Mouse (Mus musculus) midbrain, embryonic 16.5 days (tissue): ENCODE results near the gene Ppfia2. TPM values are rescaled to one million over a fixed set of nuclear protein-coding genes. Genes with fewer than 3 reads are reported as not detected.

Source experiments
- ATAC-seq: fragments of 200-750 bp; cut with Nextera tagmentation; 2 replicates; pipeline ENCODE4 v1.8.0; 2017; ENCODE audit warnings: moderate TSS enrichment
- H3K27ac ChIP-seq: fragments of 300-500 bp; sonication (generic); 2 replicates; pipeline ENCODE4 v1.5.1; 2014; ENCODE audit warnings: mild to moderate bottlenecking, low read length, mixed read lengths
- H3K27me3 ChIP-seq: fragments of 300-500 bp; sonication (generic); 2 replicates; pipeline ENCODE4 v1.6.1; 2014; ENCODE audit warnings: low read depth, low read length, mixed read lengths; ENCODE audit not compliant: control insufficient read depth, insufficient read depth
- H3K36me3 ChIP-seq: fragments of 300-500 bp; sonication (generic); 2 replicates; pipeline ENCODE4 v1.6.1; 2014; ENCODE audit warnings: mild to moderate bottlenecking, low read length, moderate library complexity, mixed read lengths; ENCODE audit not compliant: control insufficient read depth, insufficient read depth
- H3K4me1 ChIP-seq: fragments of 300-500 bp; sonication (generic); 2 replicates; pipeline ENCODE4 v1.6.1; 2014; ENCODE audit warnings: mild to moderate bottlenecking, low read length, mixed read lengths; ENCODE audit not compliant: control insufficient read depth, insufficient read depth
- H3K4me2 ChIP-seq: fragments of 300-500 bp; sonication (generic); 2 replicates; pipeline ENCODE4 v1.6.1; 2014; ENCODE audit warnings: mild to moderate bottlenecking, low read length, mixed read lengths
- H3K4me3 ChIP-seq: fragments of 300-500 bp; sonication (generic); 2 replicates; pipeline ENCODE4 v1.5.1; 2014; ENCODE audit warnings: low read depth, mild to moderate bottlenecking, low read length, moderate library complexity, mixed read lengths
- H3K9ac ChIP-seq: fragments of 300-500 bp; sonication (generic); 2 replicates; pipeline ENCODE4 v1.6.1; 2014; ENCODE audit warnings: low read depth, low read length, mixed read lengths
- H3K9me3 ChIP-seq: fragments of 300-500 bp; sonication (generic); replicated peaks from 2 replicates; pipeline ENCODE4 v1.6.1; 2014; ENCODE audit warnings: mild to moderate bottlenecking, low read length, mixed read lengths; ENCODE audit not compliant: control insufficient read depth, poor library complexity, severe bottlenecking
- WGBS: fragments of 180-500 bp; shearing (Covaris S2); extraction: QIAGEN DNeasy Blood & Tissue Kit; methylation state at CpG from one replicate; pipeline ENCODE4 v1.1.7; 2014; 5-methylcytosine and 5-hydroxymethylcytosine counted together
- polyA plus RNA-seq: library from polyadenylated mRNA; unstranded; fragments of >200 nt; fragmentation: Nextera tagmentation; extraction: Ambion mirVana; gene quantifications from 2 replicates; pipeline ENCODE4 v1.2.1, GENCODE M21; 2015

The Ppfia2 gene
- polyA plus RNA-seq, 1 experiment from 2014 or later = 39.0 TPM

GRCm38 (mm10) chr10:106736230-106737063 is 266.3 kb downstream of the Ppfia2 start:
- 72% methylated on average over 4 of the region's 4 CpGs for WGBS
- Histone ChIP-seq H3K36me3 (no peaks in the 10 kb centered on the region), H3K27ac (no peak overlapping the region), H3K4me3 (no peak overlapping the region), H3K9ac (no peak overlapping the region), H3K4me1 (no peaks in the 10 kb centered on the region), H3K27me3 (no peaks in the 10 kb centered on the region), H3K9me3 (no peaks in the 10 kb centered on the region), H3K4me2 (no peak overlapping the region)
- ATAC-seq = no peak

GRCm38 (mm10) chr10:106738190-106738589 is 268.1 kb downstream of the Ppfia2 start:
- no peak for ATAC-seq
- no peak overlapping the region for H3K9ac ChIP-seq
- H3K4me3 ChIP-seq = no peak overlapping the region
- 79% methylated on average over 3 of the region's 3 CpGs for WGBS
- H3K4me1 ChIP-seq = no peaks in the 10 kb centered on the region
- no peak overlapping the region for H3K27ac ChIP-seq
- no peak overlapping the region for H3K4me2 ChIP-seq
- no peaks in the 10 kb centered on the region for H3K36me3 ChIP-seq
- no peaks in the 10 kb centered on the region for H3K27me3 ChIP-seq
- H3K9me3 ChIP-seq = no peaks in the 10 kb centered on the region

- no peaks in the 10 kb centered on the region for H3K9me3 ChIP-seq
- H3K4me2 ChIP-seq = no peak overlapping the region
- no peaks in the 10 kb centered on the region for H3K36me3 ChIP-seq
- no peaks in the 10 kb centered on the region for H3K4me1 ChIP-seq
- H3K9ac ChIP-seq = no peak overlapping the region
- H3K27ac ChIP-seq = no peak overlapping the region
- no peaks in the 10 kb centered on the region for H3K27me3 ChIP-seq
- H3K4me3 ChIP-seq = no peak overlapping the region
- no peak for ATAC-seq
Measured at GRCm38 (mm10) chr10:106744966-106745365, 274.8 kb downstream of the Ppfia2 start.

GRCm38 (mm10) chr10:106761061-106761460 is 290.9 kb downstream of the Ppfia2 start:
- no peak for ATAC-seq
- no peaks in the 10 kb centered on the region for H3K27me3 ChIP-seq
- no peak overlapping the region for H3K4me3 ChIP-seq
- no peaks in the 10 kb centered on the region for H3K9me3 ChIP-seq
- H3K4me2 ChIP-seq = no peak overlapping the region
- no peak overlapping the region for H3K27ac ChIP-seq
- H3K9ac ChIP-seq = no peak overlapping the region
- H3K4me1 ChIP-seq = no peaks in the 10 kb centered on the region
- WGBS = 74% methylated on average over 6 of the region's 6 CpGs
- H3K36me3 ChIP-seq = no peaks in the 10 kb centered on the region

GRCm38 (mm10) chr10:106763785-106764184 is 293.6 kb downstream of the Ppfia2 start:
- Histone ChIP-seq H3K9ac (no peak overlapping the region), H3K27ac (no peak overlapping the region), H3K9me3 (no peaks in the 10 kb centered on the region), H3K4me2 (no peak overlapping the region), H3K4me1 (no peaks in the 10 kb centered on the region), H3K36me3 (no peaks in the 10 kb centered on the region), H3K4me3 (no peak overlapping the region), H3K27me3 (no peaks in the 10 kb centered on the region)
- WGBS = 82% methylated on average over 7 of the region's 7 CpGs
- no peak for ATAC-seq

- Histone ChIP-seq H3K4me3 (no peak overlapping the region), H3K9me3 (no peaks in the 10 kb centered on the region; the same call in 1 of the 2 replicates), H3K9ac (no peak overlapping the region), H3K36me3 (peaks cover 6% of the 10 kb centered on the region; the same call in 1 of the 2 replicates), H3K4me1 (no peaks in the 10 kb centered on the region), H3K27ac (no peak overlapping the region), H3K27me3 (no peaks in the 10 kb centered on the region), H3K4me2 (no peak overlapping the region)
- ATAC-seq = no peak
- 90% methylated on average over 1 of the region's 1 CpGs for WGBS
Measured at GRCm38 (mm10) chr10:106775571-106775970, 305.4 kb downstream of the Ppfia2 start.

GRCm38 (mm10) chr10:106815447-106815846 is 345.3 kb downstream of the Ppfia2 start:
- no peak overlapping the region for H3K4me3 ChIP-seq
- 26% methylated on average over 2 of the region's 2 CpGs for WGBS
- no peaks in the 10 kb centered on the region for H3K4me1 ChIP-seq
- no peaks in the 10 kb centered on the region for H3K27me3 ChIP-seq
- ATAC-seq = no peak
- no peak overlapping the region for H3K9ac ChIP-seq
- no peaks in the 10 kb centered on the region for H3K36me3 ChIP-seq
- no peak overlapping the region for H3K4me2 ChIP-seq
- no peaks in the 10 kb centered on the region for H3K9me3 ChIP-seq
- no peak overlapping the region for H3K27ac ChIP-seq

GRCm38 (mm10) chr10:106818381-106818780 is 348.2 kb downstream of the Ppfia2 start:
- ATAC-seq = no peak
- H3K4me2 ChIP-seq = no peak overlapping the region
- no peaks in the 10 kb centered on the region for H3K9me3 ChIP-seq
- no peaks in the 10 kb centered on the region for H3K4me1 ChIP-seq
- no peaks in the 10 kb centered on the region for H3K36me3 ChIP-seq
- no peak overlapping the region for H3K9ac ChIP-seq
- 89% methylated on average over 4 of the region's 4 CpGs for WGBS
- H3K4me3 ChIP-seq = no peak overlapping the region
- no peaks in the 10 kb centered on the region for H3K27me3 ChIP-seq
- no peak overlapping the region for H3K27ac ChIP-seq

- WGBS = 96% methylated on average over 1 of the region's 1 CpGs
- no peak overlapping the region for H3K9ac ChIP-seq
- H3K36me3 ChIP-seq = no peaks in the 10 kb centered on the region
- no peak for ATAC-seq
- H3K9me3 ChIP-seq = no peaks in the 10 kb centered on the region
- no peaks in the 10 kb centered on the region for H3K4me1 ChIP-seq
- no peak overlapping the region for H3K4me2 ChIP-seq
- no peaks in the 10 kb centered on the region for H3K27me3 ChIP-seq
- no peak overlapping the region for H3K4me3 ChIP-seq
- no peak overlapping the region for H3K27ac ChIP-seq
Measured at GRCm38 (mm10) chr10:106824215-106824614, 354.1 kb downstream of the Ppfia2 start.
